Mouse (Mus musculus) ES-Bruce4 (cell line): ENCODE results near the gene Pnmal2.

ENCODE experiments used
- CTCF ChIP-seq: IDR thresholded peaks from one replicate; pipeline ENCODE4 v1.8.1; 2011; ENCODE audit warnings: low read depth, low read length
- EP300 ChIP-seq: IDR thresholded peaks from 2 replicates; pipeline ENCODE4 v1.6.1; 2011; ENCODE audit warnings: low read depth, low read length; ENCODE audit not compliant: insufficient read depth
- POLR2A ChIP-seq: IDR thresholded peaks from one replicate; pipeline ENCODE4 v1.8.1; 2011; ENCODE audit warnings: low read length; ENCODE audit not compliant: insufficient read depth

DNA sequence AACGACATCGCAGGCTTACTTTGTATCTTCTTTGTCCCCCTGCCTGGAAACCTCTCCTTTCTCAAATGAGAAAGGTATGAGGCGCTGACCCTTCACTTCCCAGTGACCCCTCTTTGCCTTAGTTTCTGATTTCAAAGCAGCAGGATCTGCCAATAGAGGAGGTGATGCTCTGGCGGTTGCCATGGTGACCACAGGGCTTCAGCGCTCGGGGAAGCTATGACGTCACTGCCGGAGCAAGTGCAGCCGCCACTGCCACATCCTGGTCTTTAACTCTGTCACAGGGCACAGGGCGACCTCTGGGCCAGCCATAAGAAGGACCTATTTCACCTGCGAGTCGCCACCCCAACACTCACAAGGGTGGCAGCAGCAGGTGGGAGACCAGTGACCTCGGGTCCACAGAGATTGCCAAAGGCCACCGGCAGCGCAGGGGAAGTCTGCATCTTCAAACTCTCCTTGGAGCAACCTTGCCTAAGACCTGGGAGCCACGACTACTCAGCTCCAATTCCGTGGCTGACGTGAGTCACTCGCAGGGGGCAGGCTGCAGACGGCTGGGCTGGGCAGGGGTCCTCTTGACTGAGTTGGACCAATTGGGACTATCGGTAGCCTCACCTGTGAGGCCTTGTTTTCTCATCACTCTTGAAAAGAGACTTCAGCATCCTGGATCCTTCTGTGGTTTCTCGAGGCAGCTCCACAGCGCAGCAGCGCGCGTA is 38.5 kb downstream of the Pnmal2 start, which contains the start of gene Gm42372:
- TF ChIP-seq CTCF, result no peak
- no peak for TF ChIP-seq EP300
- TF ChIP-seq POLR2A, result no peak
